Mouse (Mus musculus) NIH3T3 (cell line): ENCODE data around the gene Adamts13.

Experiments
- DNase-seq: peaks from one replicate; pipeline ENCODE4 v3.0.0-alpha.2; 2012; ENCODE audit warnings: low read depth

The Adamts13 gene

DNA sequence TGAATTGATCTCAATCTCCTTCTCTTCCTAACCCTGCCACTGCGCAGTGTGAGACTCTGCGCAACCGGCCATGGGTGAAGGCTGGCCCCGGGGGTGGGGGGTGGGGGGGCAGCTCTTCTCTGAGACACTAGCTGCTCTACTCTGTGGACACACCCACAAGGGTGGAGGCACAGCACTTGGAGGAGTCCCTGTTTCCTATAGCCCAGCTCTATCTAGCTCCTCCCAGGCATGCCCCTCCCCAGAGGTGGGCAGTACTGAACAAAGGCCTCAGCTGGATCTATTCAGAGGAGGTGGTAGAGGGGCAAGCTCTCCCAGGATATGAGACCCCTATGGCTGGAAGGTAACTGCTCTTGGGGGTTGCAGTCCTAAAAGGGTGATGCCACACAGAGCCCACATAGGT is 63.8 kb downstream of the Adamts13 start:
- no peak for DNase-seq

DNA sequence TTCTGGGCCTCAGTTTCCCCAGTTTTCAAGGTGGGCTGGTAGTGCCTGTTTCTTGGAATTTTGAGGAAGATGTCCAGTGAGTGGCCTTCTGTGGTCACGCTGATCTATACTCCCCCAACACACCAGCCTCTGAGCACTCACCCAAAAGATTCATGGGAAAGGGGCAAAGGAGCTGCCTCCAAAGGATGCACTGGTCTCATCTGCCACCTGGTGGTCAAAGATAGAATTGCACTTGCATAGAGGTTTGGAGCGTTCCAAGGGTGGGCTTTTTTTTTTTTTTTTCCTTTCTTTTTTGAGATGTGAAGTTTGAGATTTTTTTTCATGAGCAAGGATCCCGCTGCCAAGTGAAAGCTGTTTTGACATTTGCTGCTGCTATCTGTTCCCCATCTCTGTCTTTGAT is 65.4 kb downstream of the Adamts13 start:
- peak; percentile 88 for DNase-seq

DNA sequence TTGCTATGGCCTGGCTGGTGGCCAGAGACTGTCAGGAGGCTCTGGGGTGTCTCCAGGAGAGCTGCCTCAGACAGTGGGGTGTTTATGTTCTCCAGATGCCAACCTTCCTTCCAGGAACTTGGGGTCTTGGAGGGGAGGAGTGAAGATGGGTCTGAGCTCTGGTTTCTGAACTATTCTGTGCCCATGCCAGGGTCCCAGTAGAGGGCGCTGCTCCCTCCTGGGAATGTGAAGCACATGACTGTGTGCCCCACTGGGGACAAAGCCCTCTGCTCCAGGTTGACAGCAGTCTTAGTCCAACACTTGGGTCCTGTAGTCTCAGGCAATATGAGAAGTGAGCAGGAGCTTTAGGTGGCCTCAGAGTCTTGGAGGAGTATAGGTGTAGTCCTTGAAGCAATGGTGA is 66.1 kb downstream of the Adamts13 start:
- peak; percentile 27 for DNase-seq

DNA sequence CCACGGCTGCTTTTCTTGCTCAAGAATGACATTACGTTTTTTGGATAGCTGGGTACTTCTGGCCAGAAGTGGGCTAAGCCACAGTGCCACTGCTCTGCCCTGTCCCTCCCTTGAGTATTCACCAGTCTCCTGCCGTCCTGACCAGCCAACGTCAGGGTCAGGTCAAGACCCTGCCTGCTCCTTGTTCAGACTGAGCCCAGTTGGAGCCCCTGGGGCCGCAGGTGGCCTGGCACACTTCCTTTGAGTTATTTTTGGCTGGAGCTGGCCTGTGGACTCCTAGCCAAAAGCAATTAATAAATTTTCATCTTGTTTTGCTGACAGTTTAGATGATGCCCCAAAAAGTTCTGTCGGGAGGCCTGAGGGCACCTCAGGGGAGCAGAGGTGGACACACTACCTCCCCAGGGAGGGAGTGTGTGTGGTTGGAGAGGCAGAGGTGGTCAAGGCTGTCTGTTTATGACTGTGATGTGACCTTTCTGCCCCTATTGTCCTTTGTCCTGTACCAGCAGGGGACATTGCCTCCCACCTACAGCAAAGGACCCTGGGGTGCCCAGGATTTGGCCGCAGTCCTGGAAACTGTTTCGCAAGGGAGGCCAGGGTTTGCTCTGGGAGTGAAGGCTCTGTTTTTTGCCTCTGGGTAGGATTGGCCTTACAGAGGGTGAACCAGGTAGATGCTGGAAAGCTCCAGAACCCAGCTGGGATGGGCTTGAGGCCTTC is 69.1 kb downstream of the Adamts13 start:
- DNase-seq = peak; percentile 23

DNA sequence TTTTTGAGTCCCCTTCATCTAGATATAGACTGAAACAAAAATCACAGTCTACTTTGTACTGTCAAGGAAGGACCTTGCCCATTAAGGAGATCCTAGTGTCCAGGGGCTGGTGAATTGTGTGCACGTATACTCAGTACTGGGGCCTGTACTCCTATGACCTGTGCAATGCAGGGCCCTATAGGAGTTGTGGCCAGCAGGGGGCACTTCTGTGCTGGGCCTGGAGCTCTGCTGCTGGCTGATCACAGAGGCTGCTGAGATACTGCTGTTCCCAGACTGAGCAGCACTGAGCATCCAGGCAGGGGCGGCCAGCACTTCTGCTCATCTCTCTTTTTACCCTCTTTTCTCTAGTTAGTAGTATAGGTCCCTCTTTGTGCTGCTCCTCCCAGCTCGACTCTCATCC is 70.2 kb downstream of the Adamts13 start:
- DNase-seq = peak; percentile 91

DNA sequence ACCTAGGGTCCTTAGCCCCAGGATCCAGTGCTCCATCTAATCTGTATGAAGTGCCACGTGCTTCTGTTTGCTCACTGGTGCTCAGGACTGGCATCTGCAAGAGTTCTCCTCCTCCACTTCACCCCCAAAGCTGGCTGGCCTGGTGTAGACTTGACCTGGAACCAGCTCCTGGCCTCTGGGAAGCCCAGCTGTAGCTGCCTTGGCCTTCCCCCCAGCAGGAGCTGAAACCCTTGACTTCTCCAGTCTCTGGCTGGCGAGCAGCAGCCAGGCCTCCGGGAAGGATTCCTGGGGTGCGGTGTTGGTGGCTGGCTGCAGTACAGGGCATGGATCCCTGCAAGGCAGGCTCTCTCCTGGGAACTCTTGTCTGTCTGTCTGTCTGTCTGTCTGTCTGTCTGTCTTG is 71.0 kb downstream of the Adamts13 start:
- no peak for DNase-seq

DNA sequence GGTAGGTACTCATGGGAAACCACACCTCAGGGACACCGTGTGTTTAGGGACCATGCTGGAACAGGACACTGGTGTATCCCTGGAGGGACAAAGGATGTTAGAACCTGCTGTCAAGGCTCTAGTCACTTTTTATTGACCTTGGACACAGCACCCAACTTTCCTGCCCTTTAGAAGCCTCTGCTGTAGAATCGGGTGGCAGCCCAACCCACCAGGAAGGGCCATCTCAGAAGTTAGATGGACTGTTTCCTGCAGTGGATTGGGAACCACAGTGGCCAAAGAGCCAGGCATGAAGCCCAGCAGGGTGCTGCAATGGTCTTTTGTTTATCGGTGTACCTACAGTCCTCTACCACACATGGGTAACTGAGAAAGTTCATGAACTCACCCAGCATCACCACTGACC is 71.4 kb downstream of the Adamts13 start:
- DNase-seq = no peak

DNA sequence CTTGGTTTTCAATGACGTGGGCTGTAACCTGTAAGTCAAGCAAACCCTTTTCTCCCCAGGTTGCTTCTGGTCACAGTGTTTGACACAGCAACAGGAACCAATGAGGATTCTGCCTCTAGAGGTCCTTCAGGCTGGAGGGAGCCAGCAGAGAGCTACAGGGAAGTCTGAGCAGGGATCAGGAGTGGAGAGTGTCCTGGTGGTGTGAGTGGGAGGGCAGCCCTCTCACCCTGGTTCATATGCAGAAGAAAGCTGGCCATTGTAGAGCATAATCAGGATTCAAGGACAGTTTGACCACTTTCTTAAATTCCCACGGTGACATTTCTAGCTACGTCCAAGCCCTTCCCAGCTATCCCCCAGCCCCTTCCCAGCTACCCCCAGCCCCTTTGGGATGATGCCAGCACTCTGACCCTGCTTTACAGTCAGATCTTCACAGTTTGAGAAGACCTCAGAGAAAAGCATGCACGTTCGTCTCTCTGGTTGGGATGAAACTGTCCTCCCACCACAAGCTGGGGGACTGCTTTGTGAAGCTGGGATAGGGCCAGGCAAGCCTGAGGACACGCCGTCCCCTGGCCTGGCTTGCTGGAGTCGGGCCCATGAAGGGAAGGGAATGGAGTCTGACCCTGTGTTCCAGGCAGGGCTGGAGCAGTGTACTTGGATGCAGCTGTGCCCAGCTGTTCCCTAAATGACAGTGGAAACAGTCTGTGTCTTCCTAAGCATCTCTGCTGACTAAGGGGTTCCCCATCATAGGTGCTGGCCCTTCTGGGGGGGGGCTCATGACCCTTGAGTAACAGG is 73.0 kb downstream of the Adamts13 start:
- no peak for DNase-seq

DNA sequence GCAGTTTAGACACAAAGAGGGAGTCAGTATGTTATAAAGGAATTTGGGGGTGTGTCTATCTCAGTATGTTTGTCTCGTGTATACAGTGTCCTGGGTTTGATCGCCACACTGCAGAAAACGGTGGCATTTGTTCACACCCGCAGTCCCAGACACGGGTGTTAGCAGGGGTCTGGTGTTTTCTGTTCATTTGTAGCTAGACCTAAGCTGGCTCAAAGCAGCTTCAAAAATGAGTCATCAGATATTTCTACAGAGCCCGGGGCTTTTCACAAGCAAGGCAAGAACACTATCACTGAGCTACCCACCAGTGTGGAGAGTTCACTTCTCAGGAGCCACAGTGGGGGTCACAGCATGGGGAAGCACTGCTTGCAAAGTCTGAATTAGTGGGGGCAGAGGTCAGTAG is 76.2 kb downstream of the Adamts13 start:
- peak; percentile 30 for DNase-seq

DNA sequence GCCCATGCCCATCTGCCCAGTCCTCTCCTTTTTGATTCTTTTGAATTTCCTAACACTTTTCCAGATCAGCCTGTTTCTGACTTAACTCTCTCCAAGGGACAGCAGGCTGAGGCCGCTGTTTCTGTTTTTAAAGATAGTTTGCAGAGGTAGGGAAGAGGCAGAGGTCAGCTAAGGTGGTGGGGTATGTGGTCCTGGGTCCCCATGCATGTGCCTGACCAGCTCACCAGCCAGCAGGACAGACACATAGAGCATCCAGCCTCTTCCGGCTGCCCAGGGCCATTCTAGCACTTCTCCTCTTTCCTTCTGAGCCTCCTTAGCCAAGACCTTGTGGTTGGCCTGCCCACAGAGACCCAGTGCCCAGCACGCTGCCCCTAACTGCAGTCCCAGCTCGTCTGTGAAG is 85.0 kb downstream of the Adamts13 start:
- no peak for DNase-seq

DNA sequence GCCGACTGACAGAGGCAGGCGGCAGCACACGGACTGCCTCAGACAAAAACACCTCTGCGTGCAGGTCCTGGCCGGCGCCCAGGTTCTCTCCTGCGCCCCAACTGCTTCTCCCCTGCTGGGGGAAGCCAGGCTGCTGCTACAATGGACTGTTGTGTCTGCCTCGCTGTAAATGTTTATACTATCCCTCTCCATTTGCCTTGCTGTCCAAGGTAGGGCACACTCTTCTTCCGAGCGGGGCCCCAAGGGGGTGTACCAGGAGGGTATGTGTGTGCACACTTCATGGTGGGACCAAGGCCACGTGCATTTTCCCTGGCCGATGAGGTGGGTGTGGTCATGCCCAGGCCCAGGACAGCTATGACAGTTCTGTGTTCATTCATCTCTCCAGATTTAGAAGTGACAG is 85.5 kb downstream of the Adamts13 start:
- no peak for DNase-seq

DNA sequence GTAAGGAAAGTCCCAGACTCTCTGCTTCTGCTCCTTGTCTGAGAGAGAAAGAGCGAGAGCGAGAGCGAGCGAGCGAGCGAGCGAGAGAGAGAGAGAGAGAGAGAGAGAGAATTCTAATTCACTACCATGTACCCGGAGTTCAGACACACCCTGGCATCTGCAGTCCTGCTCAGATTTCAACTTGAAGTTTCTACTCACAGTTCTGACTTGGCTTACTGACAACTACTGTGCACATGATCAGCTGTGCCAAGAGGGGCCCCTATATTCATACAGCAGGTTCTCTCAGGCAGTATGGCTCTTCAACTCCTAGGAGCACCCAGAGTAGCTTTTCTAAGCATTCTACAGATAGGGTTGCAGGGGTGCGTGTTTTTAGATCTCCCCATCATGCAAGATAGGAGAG is 86.0 kb downstream of the Adamts13 start:
- DNase-seq = peak; percentile 28
